Mouse (Mus musculus) megakaryocyte-erythroid progenitor cell, adult 5-6 weeks (primary cell): ENCODE measurements at regions not wholly inside any gene's neighbourhood (a gene's known extent, or its start where the extent isn't known, plus 50 kb on each side); places are given as distances from the start of the nearest gene placed in this dataset.
"Not testable (repeated sequence)": the region's sequence is repeated elsewhere in the genome, so short reads cannot be mapped to it uniquely, and the experiment has no call there.

Experiments used
- ATAC-seq: replicated peaks from 2 replicates; pipeline ENCODE4 v1.8.0; 2016; ENCODE audit warnings: mild to moderate bottlenecking, inconsistent platforms; ENCODE audit not compliant: severe bottlenecking, poor library complexity, low FRiP score, low TSS enrichment

GRCm38 (mm10) chr11:113147535-113148197 is 365.6 kb downstream of the Sox9 start:
- ATAC-seq, result no peak

- ATAC-seq, result no peak
These were observed 366.1 kb downstream of the Sox9 start for GRCm38 (mm10) chr11:113148198-113148537.

- ATAC-seq, result no peak
These were observed 373.5 kb downstream of the Sox9 start for GRCm38 (mm10) chr11:113155515-113155914.

GRCm38 (mm10) chr11:113163941-113164340 is 381.9 kb downstream of the Sox9 start:
- no peak for ATAC-seq

GRCm38 (mm10) chr11:113164510-113164909 is 382.5 kb downstream of the Sox9 start:
- ATAC-seq, result no peak

- peak; percentile 75 for ATAC-seq
These were observed 383.2 kb downstream of the Sox9 start for GRCm38 (mm10) chr11:113165069-113165795.

GRCm38 (mm10) chr11:113166517-113166916 is 384.5 kb downstream of the Sox9 start:
- ATAC-seq, result no peak

GRCm38 (mm10) chr11:113172497-113173140 is 390.6 kb downstream of the Sox9 start:
- ATAC-seq, result peak; percentile 53

GRCm38 (mm10) chr11:113173317-113173716 is 391.3 kb downstream of the Sox9 start:
- ATAC-seq, result not testable (repeated sequence)

- peak; percentile 85 for ATAC-seq
These were observed 392.0 kb downstream of the Sox9 start for GRCm38 (mm10) chr11:113174011-113174507.

- ATAC-seq, result no peak
These were observed 393.3 kb downstream of the Sox9 start for GRCm38 (mm10) chr11:113175323-113175722.

GRCm38 (mm10) chr11:113176183-113176582 is 394.2 kb downstream of the Sox9 start:
- no peak for ATAC-seq

GRCm38 (mm10) chr11:113178375-113178774 is 396.4 kb downstream of the Sox9 start:
- no peak for ATAC-seq

GRCm38 (mm10) chr11:113180008-113180407 is 398.0 kb downstream of the Sox9 start:
- ATAC-seq, result no peak

- no peak for ATAC-seq
These were observed 400.2 kb downstream of the Sox9 start for GRCm38 (mm10) chr11:113182083-113182861.

GRCm38 (mm10) chr11:113183556-113183955 is 401.5 kb downstream of the Sox9 start:
- ATAC-seq, result no peak

- no peak for ATAC-seq
These were observed 402.1 kb downstream of the Sox9 start for GRCm38 (mm10) chr11:113184095-113184494.

- no peak for ATAC-seq
These were observed 405.4 kb downstream of the Sox9 start for GRCm38 (mm10) chr11:113187407-113187806.

- ATAC-seq, result no peak
These were observed 406.4 kb downstream of the Sox9 start for GRCm38 (mm10) chr11:113188263-113188920.
